Mouse (Mus musculus): ENCODE data around the gene Bicc1. TPM values are rescaled to one million over a fixed set of nuclear protein-coding genes. Genes with fewer than 3 reads are reported as not detected.

Bicc1 gene
- polyA plus RNA-seq, 1 experiment from 2014 or later, result 9.4 TPM

DNA sequence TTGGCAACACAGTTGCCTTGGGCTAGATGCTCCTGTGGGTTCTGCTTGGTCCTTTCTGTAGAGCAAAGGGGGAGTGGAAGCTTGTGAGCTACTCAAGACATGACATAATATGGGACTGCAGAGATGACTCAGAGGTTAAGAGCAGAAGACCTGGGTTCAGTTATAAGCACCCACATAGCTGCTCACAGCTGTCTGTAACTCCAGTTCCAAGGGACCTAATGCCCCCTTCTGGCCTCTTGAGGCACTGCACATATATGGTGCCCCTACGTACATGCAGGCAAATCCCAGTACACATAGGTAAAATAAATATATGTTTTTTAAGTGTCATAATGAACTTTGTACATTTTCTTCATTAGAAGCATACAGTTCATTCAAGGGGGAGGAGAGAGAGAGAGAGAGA, 11.9 kb upstream of the Bicc1 start:
- Histone ChIP-seq H3K4me1 (replicated peaks; ENCODE audit: control insufficient read depth, insufficient read depth, low read length) (no peaks in the 10 kb centered on the region), H3K36me3 (ENCODE audit: control insufficient read depth, insufficient read depth, low read length) (no peaks in the 10 kb centered on the region), H3K27ac (ENCODE audit: low read depth, low read length) (no peak overlapping the region), H3K4me3 (ENCODE audit: low read depth, low read length) (no peak overlapping the region), H3K27me3 (ENCODE audit: control insufficient read depth, insufficient read depth, low read length) (no peaks in the 10 kb centered on the region), H3K4me2 (replicated peaks; ENCODE audit: low read depth, low read length) (no peak overlapping the region), H3K9me3 (ENCODE audit: control insufficient read depth, low read length) (no peaks in the 10 kb centered on the region), H3K9ac (ENCODE audit: low read depth, low read length) (no peak overlapping the region)
- DNase-seq (ENCODE audit: low spot score), result no peak
- 95% methylated on average over 1 of the region's 1 CpGs for WGBS
- ATAC-seq (ENCODE audit: low FRiP score), result no peak

DNA sequence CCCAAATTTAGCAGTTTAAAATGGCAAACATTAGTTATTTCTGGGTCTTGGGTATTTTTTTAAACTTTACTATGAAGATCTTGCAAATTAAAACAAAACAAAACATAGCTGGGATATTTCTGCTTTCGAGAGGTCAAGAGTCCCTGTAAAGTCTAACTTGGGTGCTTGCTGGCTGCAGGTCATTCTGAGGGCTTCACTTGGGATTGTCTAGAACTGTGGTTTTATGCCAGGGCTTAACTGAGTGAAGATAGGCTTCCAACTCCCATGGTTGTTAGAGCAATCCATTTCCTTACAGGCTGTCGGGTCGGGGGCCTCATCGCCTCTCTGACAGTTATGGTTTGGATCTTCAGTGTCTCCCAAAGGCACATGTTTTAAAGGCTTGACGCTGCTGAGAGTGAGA, 11.3 kb upstream of the Bicc1 start:
- no peak overlapping the region for H3K9ac ChIP-seq (ENCODE audit: low read depth, low read length)
- H3K27ac ChIP-seq (ENCODE audit: low read depth, low read length), result no peak overlapping the region
- H3K27me3 ChIP-seq (ENCODE audit: control insufficient read depth, insufficient read depth, low read length), result no peaks in the 10 kb centered on the region
- 89% methylated on average over 5 of the region's 5 CpGs for WGBS
- H3K36me3 ChIP-seq (ENCODE audit: control insufficient read depth, insufficient read depth, low read length), result no peaks in the 10 kb centered on the region
- H3K9me3 ChIP-seq (ENCODE audit: control insufficient read depth, low read length), result no peaks in the 10 kb centered on the region
- DNase-seq (ENCODE audit: low spot score), result no peak
- no peak overlapping the region for H3K4me3 ChIP-seq (ENCODE audit: low read depth, low read length)
- H3K4me2 ChIP-seq (replicated peaks; ENCODE audit: low read depth, low read length), result no peak overlapping the region
- no peaks in the 10 kb centered on the region for H3K4me1 ChIP-seq (replicated peaks; ENCODE audit: control insufficient read depth, insufficient read depth, low read length)
- ATAC-seq (ENCODE audit: low FRiP score), result no peak

DNA sequence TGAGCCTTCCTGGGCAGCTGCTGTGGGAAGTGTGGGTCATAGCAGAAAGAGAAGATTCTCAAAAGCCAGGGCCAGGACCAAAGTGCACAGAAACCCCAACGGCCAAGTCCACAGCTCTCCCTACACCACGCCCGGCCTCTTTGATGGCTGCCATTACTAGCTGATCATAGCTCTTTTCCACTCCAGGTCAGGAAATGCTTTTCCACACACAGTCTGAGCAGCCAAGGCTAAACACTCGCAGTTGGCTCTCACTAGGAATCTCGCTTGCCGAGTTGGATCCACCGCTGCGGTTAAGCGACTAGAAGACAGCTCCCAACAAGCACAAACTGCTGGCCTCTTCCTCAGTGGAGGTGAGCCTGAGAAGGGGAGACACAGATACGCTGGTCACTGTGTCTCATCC, 10.3 kb upstream of the Bicc1 start:
- H3K4me1 ChIP-seq (replicated peaks; ENCODE audit: control insufficient read depth, insufficient read depth, low read length), result no peaks in the 10 kb centered on the region
- no peaks in the 10 kb centered on the region for H3K27me3 ChIP-seq (ENCODE audit: control insufficient read depth, insufficient read depth, low read length)
- ATAC-seq (ENCODE audit: low FRiP score), result no peak
- 90% methylated on average over 10 of the region's 10 CpGs for WGBS
- H3K9ac ChIP-seq (ENCODE audit: low read depth, low read length), result no peak overlapping the region
- H3K9me3 ChIP-seq (ENCODE audit: control insufficient read depth, low read length), result no peaks in the 10 kb centered on the region
- H3K4me3 ChIP-seq (ENCODE audit: low read depth, low read length), result no peak overlapping the region
- DNase-seq (ENCODE audit: low spot score), result no peak
- H3K27ac ChIP-seq (ENCODE audit: low read depth, low read length), result no peak overlapping the region
- H3K4me2 ChIP-seq (replicated peaks; ENCODE audit: low read depth, low read length), result no peak overlapping the region
- no peaks in the 10 kb centered on the region for H3K36me3 ChIP-seq (ENCODE audit: control insufficient read depth, insufficient read depth, low read length)

DNA sequence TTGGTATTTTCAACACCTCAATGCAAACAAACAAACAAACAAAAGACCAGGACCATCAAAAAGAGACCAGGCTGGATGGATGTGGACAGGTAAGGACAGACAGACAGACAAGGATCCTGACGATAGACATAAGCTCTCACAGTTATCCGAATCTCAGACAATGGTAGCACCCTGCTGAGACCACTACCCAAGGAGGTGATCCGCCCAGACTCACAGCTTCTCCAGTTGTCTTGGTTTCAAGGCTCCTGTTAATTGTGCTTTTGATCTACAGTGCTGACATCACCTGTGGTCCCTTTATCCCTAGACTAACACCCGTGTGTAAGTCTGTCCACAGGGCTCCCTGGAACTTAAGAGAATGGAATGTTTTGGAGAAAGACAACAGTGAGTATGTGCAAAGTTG, 9.7 kb upstream of the Bicc1 start:
- Histone ChIP-seq H3K27me3 (ENCODE audit: control insufficient read depth, insufficient read depth, low read length) (no peaks in the 10 kb centered on the region), H3K9me3 (ENCODE audit: control insufficient read depth, low read length) (no peaks in the 10 kb centered on the region), H3K36me3 (ENCODE audit: control insufficient read depth, insufficient read depth, low read length) (no peaks in the 10 kb centered on the region), H3K4me3 (ENCODE audit: low read depth, low read length) (no peak overlapping the region), H3K27ac (ENCODE audit: low read depth, low read length) (no peak overlapping the region), H3K4me2 (replicated peaks; ENCODE audit: low read depth, low read length) (no peak overlapping the region), H3K9ac (ENCODE audit: low read depth, low read length) (no peak overlapping the region), H3K4me1 (replicated peaks; ENCODE audit: control insufficient read depth, insufficient read depth, low read length) (no peaks in the 10 kb centered on the region)
- DNase-seq (ENCODE audit: low spot score), result no peak
- ATAC-seq (ENCODE audit: low FRiP score), result no peak
- WGBS, result 44% methylated on average over 4 of the region's 4 CpGs

DNA sequence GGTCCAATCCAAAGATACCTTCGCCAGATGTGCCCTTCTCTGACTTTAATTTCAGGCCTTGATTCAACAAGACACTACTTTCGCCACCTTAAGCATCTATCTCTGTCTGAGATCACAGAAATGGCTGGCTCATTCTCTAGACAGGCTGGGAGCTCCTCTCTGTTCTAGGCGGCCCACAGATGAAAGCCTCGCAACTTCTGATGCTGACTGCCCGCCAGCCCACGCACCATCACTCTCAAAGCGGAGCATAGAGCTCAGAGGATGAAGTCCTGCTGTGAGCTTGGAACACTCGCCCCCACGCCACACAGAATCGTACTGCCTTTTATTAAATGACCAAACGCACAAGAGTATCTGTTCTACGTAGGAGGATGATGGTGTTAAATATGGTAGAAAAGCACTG, 949 bp upstream of the Bicc1 start:
- ATAC-seq (ENCODE audit: low FRiP score) (no peak), DNase-seq (ENCODE audit: low spot score) (no peak)
- H3K4me1 ChIP-seq (replicated peaks; ENCODE audit: control insufficient read depth, insufficient read depth, low read length), result 0 out of 2 replicates have a peak, but pooled peaks cover 3% of the 10 kb centered on the region
- H3K4me2 ChIP-seq (replicated peaks; ENCODE audit: low read depth, low read length), result no peak overlapping the region
- no peaks in the 10 kb centered on the region for H3K36me3 ChIP-seq (ENCODE audit: control insufficient read depth, insufficient read depth, low read length)
- H3K4me3 ChIP-seq (ENCODE audit: low read depth, low read length), result no peak overlapping the region
- no peaks in the 10 kb centered on the region for H3K9me3 ChIP-seq (ENCODE audit: control insufficient read depth, low read length)
- H3K27me3 ChIP-seq (ENCODE audit: control insufficient read depth, insufficient read depth, low read length), result peaks cover 5% of the 10 kb centered on the region; the same call in 1 of the 2 replicates
- no peak overlapping the region for H3K27ac ChIP-seq (ENCODE audit: low read depth, low read length)
- 82% methylated on average over 12 of the region's 12 CpGs for WGBS
- H3K9ac ChIP-seq (ENCODE audit: low read depth, low read length), result no peak overlapping the region

DNA sequence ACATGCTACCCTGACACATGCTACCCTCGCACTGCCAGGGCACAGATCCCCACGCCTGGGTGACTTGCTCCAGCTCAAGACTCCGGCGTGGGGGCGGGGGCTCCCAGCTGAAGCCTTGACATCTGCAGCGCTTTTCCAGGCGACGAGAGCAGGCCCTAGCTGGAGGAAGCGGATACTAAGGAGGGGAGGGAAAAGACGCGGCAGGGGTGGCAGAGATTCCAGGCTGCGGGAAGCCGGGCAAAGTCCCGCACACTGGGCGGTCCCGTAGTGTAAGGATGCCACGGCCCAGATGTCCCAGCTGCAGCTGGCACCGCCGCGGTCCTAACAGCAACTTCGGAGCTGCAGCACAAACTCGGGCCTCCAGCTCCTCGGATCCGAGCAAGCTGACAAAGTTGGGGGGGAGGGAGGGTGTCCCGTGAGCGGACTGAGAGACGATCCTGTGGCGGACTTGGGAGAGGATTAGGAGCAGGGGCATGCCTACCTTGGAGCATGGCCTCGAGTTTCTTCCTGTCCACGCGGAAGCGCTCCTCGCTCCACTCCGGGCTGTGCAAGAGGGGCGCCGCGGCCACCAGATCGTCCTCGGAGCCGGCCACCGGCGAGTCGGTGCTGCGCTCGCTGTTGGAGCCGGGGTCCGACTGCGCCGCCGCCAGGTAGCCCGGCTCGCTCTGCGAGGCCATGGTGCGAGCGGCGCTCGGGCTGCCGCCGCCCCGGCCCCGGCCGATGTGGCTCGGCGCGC, 392 bp downstream of the Bicc1 start:
- 0 out of 2 replicates have a peak, but pooled peaks cover 3% of the 10 kb centered on the region for H3K4me1 ChIP-seq (replicated peaks; ENCODE audit: control insufficient read depth, insufficient read depth, low read length)
- no peaks in the 10 kb centered on the region for H3K36me3 ChIP-seq (ENCODE audit: control insufficient read depth, insufficient read depth, low read length)
- peaks cover 5% of the 10 kb centered on the region; the same call in 1 of the 2 replicates for H3K27me3 ChIP-seq (ENCODE audit: control insufficient read depth, insufficient read depth, low read length)
- peak; percentile 86 for ATAC-seq (ENCODE audit: low FRiP score)
- peak; percentile 68 for DNase-seq (ENCODE audit: low spot score)
- under 1% methylated on average over 63 of the region's 65 CpGs for WGBS
- no peaks in the 10 kb centered on the region for H3K9me3 ChIP-seq (ENCODE audit: control insufficient read depth, low read length)
- peak overlapping the region; percentile 95 for H3K4me2 ChIP-seq (replicated peaks; ENCODE audit: low read depth, low read length)
- H3K9ac ChIP-seq (ENCODE audit: low read depth, low read length), result peak overlapping the region; percentile 69
- no peak overlapping the region for H3K27ac ChIP-seq (ENCODE audit: low read depth, low read length)
- H3K4me3 ChIP-seq (ENCODE audit: low read depth, low read length), result peak overlapping the region; percentile 71

DNA sequence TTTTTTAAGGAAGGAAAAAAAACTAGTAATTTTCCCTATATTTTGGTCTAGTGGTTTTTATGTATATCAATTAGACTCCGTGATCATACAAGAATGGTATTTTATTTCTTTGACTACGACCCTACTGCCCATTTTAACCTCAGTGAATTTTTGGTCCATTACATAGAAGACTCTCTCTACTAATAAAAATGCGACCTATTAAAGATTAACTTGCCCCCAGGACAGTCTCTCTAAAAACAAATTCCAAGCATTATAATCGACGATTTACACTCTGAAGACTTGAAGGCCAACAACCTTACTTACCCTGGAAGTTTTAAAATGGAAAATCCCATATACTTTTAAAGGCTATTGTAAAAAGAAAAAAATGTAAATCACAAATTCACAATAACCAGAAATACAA, 2.9 kb downstream of the Bicc1 start:
- no peak overlapping the region for H3K4me2 ChIP-seq (replicated peaks; ENCODE audit: low read depth, low read length)
- H3K4me3 ChIP-seq (ENCODE audit: low read depth, low read length), result no peak overlapping the region
- WGBS, result 87% methylated on average over 5 of the region's 5 CpGs
- H3K9me3 ChIP-seq (ENCODE audit: control insufficient read depth, low read length), result no peaks in the 10 kb centered on the region
- DNase-seq (ENCODE audit: low spot score) (no peak), ATAC-seq (ENCODE audit: low FRiP score) (no peak)
- H3K27me3 ChIP-seq (ENCODE audit: control insufficient read depth, insufficient read depth, low read length), result peaks cover 5% of the 10 kb centered on the region; the same call in 1 of the 2 replicates
- no peak overlapping the region for H3K9ac ChIP-seq (ENCODE audit: low read depth, low read length)
- H3K4me1 ChIP-seq (replicated peaks; ENCODE audit: control insufficient read depth, insufficient read depth, low read length), result 0 out of 2 replicates have a peak, but pooled peaks cover 3% of the 10 kb centered on the region
- H3K27ac ChIP-seq (ENCODE audit: low read depth, low read length), result no peak overlapping the region
- no peaks in the 10 kb centered on the region for H3K36me3 ChIP-seq (ENCODE audit: control insufficient read depth, insufficient read depth, low read length)

DNA sequence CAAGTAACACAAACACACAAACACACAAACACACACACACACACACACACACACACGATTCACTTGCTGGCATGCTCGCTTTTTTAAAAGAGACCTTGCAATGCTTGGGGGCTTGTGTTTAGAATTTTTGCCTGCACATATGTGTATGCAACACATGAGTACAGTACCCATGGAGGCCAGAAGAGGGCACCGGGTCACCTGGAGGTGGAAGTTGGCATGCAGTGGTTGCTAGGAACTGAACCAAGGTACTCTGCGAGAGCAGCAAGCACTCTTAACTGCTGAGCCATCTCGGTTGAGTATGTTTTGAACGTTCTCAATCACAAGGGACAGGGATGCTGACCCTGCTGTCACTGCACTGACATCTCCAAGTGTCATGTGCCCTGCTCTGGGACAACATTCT, 5.9 kb downstream of the Bicc1 start:
- ATAC-seq (ENCODE audit: low FRiP score), result no peak
- H3K4me3 ChIP-seq (ENCODE audit: low read depth, low read length), result no peak overlapping the region
- no peaks in the 10 kb centered on the region for H3K9me3 ChIP-seq (ENCODE audit: control insufficient read depth, low read length)
- H3K27ac ChIP-seq (ENCODE audit: low read depth, low read length), result no peak overlapping the region
- no peak overlapping the region for H3K4me2 ChIP-seq (replicated peaks; ENCODE audit: low read depth, low read length)
- DNase-seq (ENCODE audit: low spot score), result no peak
- H3K4me1 ChIP-seq (replicated peaks; ENCODE audit: control insufficient read depth, insufficient read depth, low read length), result 0 out of 2 replicates have a peak, but pooled peaks cover 3% of the 10 kb centered on the region
- 92% methylated on average over 6 of the region's 6 CpGs for WGBS
- H3K36me3 ChIP-seq (ENCODE audit: control insufficient read depth, insufficient read depth, low read length), result no peaks in the 10 kb centered on the region
- H3K9ac ChIP-seq (ENCODE audit: low read depth, low read length), result no peak overlapping the region
- no peaks in the 10 kb centered on the region for H3K27me3 ChIP-seq (ENCODE audit: control insufficient read depth, insufficient read depth, low read length)

DNA sequence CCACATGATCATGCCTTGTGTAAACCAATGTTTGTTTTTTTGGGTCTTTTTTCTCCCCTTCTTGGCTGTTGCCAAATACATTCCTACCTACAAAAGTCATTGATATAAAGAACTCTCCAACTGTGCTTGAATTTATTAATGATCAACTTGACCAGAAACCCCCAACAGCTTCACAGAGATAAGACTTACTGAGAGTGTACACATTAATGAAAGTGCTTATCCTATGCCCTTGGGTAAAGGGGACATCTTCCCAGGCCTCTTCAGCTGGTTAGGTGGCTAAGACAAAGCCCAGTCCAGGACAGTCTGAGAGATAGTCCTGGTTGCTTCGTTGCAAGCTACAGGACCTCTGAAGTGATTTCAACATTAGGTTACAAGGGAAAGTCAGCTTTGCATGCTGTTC, 6.4 kb downstream of the Bicc1 start:
- no peak for ATAC-seq (ENCODE audit: low FRiP score)
- no peak for DNase-seq (ENCODE audit: low spot score)
- Histone ChIP-seq H3K9me3 (ENCODE audit: control insufficient read depth, low read length) (no peaks in the 10 kb centered on the region), H3K36me3 (ENCODE audit: control insufficient read depth, insufficient read depth, low read length) (no peaks in the 10 kb centered on the region), H3K4me1 (replicated peaks; ENCODE audit: control insufficient read depth, insufficient read depth, low read length) (no peaks in the 10 kb centered on the region), H3K27me3 (ENCODE audit: control insufficient read depth, insufficient read depth, low read length) (no peaks in the 10 kb centered on the region), H3K27ac (ENCODE audit: low read depth, low read length) (no peak overlapping the region), H3K4me2 (replicated peaks; ENCODE audit: low read depth, low read length) (no peak overlapping the region), H3K4me3 (ENCODE audit: low read depth, low read length) (no peak overlapping the region), H3K9ac (ENCODE audit: low read depth, low read length) (no peak overlapping the region)
- WGBS, result 96% methylated on average over 1 of the region's 1 CpGs

Data from hindbrain, embryonic 11.5 days (tissue).